Mouse (Mus musculus) embryo, embryonic 10.5 days (tissue): ENCODE results near the gene Zfp273.

Experiments
- DNase-seq: peaks from one replicate; pipeline ENCODE4 v3.0.0-alpha.2; 2015; ENCODE audit warnings: low spot score

Zfp273 gene

GRCm38 (mm10) chr13:67867899-67868298 is 54.4 kb downstream of the Zfp273 start:
- DNase-seq, result peak; percentile 15

- DNase-seq, result peak; percentile 3
These were observed 62.6 kb downstream of the Zfp273 start for GRCm38 (mm10) chr13:67876049-67876698.
